Mouse (Mus musculus): ENCODE measurements around the gene Cbx6. TPM values are rescaled to one million over a fixed set of nuclear protein-coding genes. Genes with fewer than 3 reads are reported as not detected.

The Cbx6 gene
- polyA plus RNA-seq, 1 experiment from 2014 or later = 60.8 TPM

GRCm38 (mm10) chr15:79858979-79859378 lies 24.5 kb upstream of the Cbx6 start:
- ATAC-seq (ENCODE audit: low FRiP score, low read depth) = no peak
- Histone ChIP-seq H3K27ac (replicated peaks) (no peak overlapping the region), H3K4me3 (no peak overlapping the region), H3K9me3 (no peaks in the 10 kb centered on the region), H3K27me3 (no peaks in the 10 kb centered on the region), H3K4me1 (replicated peaks) (no peaks in the 10 kb centered on the region), H3K9ac (no peak overlapping the region), H3K4me2 (no peak overlapping the region), H3K36me3 (no peaks in the 10 kb centered on the region)
- 94% methylated on average over 5 of the region's 5 CpGs for WGBS

GRCm38 (mm10) chr15:79850143-79850542 lies 15.7 kb upstream of the Cbx6 start:
- no peak overlapping the region for H3K27ac ChIP-seq (replicated peaks)
- peaks cover 4% of the 10 kb centered on the region for H3K4me1 ChIP-seq (replicated peaks)
- no peak overlapping the region for H3K4me3 ChIP-seq
- H3K9me3 ChIP-seq = no peaks in the 10 kb centered on the region
- WGBS = 93% methylated on average over 2 of the region's 2 CpGs
- no peak for ATAC-seq (ENCODE audit: low FRiP score, low read depth)
- no peaks in the 10 kb centered on the region for H3K27me3 ChIP-seq
- no peak overlapping the region for H3K9ac ChIP-seq
- no peaks in the 10 kb centered on the region for H3K36me3 ChIP-seq
- no peak overlapping the region for H3K4me2 ChIP-seq

DNA sequence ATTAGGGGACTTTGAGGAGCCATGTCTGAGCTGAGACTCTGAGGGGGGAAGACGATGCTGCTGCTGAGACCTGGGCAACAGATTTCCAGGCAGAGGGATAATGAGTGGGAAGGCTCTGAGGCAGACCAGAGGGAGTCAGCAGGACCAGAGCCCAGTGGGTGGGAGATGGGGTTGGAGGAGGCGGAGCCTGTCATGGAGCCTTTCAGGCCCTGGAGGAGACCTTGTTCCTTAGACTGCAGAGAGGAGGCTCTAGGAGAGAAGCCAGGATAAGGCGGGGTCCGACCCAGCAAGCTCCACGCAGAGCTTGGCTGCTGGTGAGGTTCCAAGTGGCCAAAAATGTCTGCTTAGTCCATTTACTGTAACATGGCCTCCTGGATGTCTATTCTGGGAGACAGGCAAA lies 12.6 kb upstream of the Cbx6 start:
- WGBS = 29% methylated on average over 5 of the region's 5 CpGs
- Histone ChIP-seq H3K4me2 (no peak overlapping the region), H3K27ac (replicated peaks) (no peak overlapping the region), H3K4me3 (no peak overlapping the region), H3K27me3 (no peaks in the 10 kb centered on the region), H3K9me3 (no peaks in the 10 kb centered on the region), H3K36me3 (no peaks in the 10 kb centered on the region), H3K9ac (no peak overlapping the region), H3K4me1 (replicated peaks) (peaks cover 4% of the 10 kb centered on the region)
- no peak for ATAC-seq (ENCODE audit: low FRiP score, low read depth)

- H3K4me2 ChIP-seq = no peak overlapping the region
- no peaks in the 10 kb centered on the region for H3K9me3 ChIP-seq
- no peaks in the 10 kb centered on the region for H3K27me3 ChIP-seq
- H3K4me1 ChIP-seq (replicated peaks) = peaks cover 4% of the 10 kb centered on the region
- H3K4me3 ChIP-seq = no peak overlapping the region
- WGBS = 54% methylated on average over 4 of the region's 4 CpGs
- no peak overlapping the region for H3K9ac ChIP-seq
- H3K27ac ChIP-seq (replicated peaks) = no peak overlapping the region
- no peaks in the 10 kb centered on the region for H3K36me3 ChIP-seq
- no peak for ATAC-seq (ENCODE audit: low FRiP score, low read depth)
Measured at GRCm38 (mm10) chr15:79845986-79846385, 11.5 kb upstream of the Cbx6 start.

GRCm38 (mm10) chr15:79842985-79843384 lies 8.5 kb upstream of the Cbx6 start:
- H3K4me3 ChIP-seq = no peak overlapping the region
- 92% methylated on average over 3 of the region's 3 CpGs for WGBS
- H3K36me3 ChIP-seq = no peaks in the 10 kb centered on the region
- no peak overlapping the region for H3K9ac ChIP-seq
- no peak for ATAC-seq (ENCODE audit: low FRiP score, low read depth)
- H3K27ac ChIP-seq (replicated peaks) = no peak overlapping the region
- H3K9me3 ChIP-seq = no peaks in the 10 kb centered on the region
- peaks cover 4% of the 10 kb centered on the region for H3K4me1 ChIP-seq (replicated peaks)
- H3K4me2 ChIP-seq = no peak overlapping the region
- no peaks in the 10 kb centered on the region for H3K27me3 ChIP-seq

DNA sequence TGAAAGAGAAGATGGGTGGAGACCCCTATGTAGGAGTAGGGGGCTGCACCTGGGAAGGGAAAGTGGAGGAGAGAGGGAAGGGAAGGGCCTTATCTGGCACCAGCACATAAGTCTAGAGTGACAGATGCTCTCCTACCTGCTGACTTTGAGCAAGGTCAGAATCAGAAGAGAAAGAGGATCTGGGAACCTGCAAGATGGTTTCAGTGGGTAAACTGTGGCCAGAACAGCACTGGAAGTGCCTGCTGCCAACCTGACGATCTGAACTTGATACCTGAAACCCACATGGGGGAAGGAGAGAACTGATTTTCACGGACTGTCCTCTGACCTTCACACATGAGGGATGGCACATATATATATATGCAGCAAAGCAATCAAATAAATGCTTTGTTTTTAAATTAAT lies 5.8 kb upstream of the Cbx6 start:
- H3K4me1 ChIP-seq (replicated peaks) = peaks cover 6% of the 10 kb centered on the region
- no peaks in the 10 kb centered on the region for H3K36me3 ChIP-seq
- no peaks in the 10 kb centered on the region for H3K9me3 ChIP-seq
- no peaks in the 10 kb centered on the region for H3K27me3 ChIP-seq
- no peak overlapping the region for H3K9ac ChIP-seq
- H3K4me3 ChIP-seq = no peak overlapping the region
- no peak for ATAC-seq (ENCODE audit: low FRiP score, low read depth)
- 77% methylated on average over 2 of the region's 2 CpGs for WGBS
- no peak overlapping the region for H3K4me2 ChIP-seq
- no peak overlapping the region for H3K27ac ChIP-seq (replicated peaks)

DNA sequence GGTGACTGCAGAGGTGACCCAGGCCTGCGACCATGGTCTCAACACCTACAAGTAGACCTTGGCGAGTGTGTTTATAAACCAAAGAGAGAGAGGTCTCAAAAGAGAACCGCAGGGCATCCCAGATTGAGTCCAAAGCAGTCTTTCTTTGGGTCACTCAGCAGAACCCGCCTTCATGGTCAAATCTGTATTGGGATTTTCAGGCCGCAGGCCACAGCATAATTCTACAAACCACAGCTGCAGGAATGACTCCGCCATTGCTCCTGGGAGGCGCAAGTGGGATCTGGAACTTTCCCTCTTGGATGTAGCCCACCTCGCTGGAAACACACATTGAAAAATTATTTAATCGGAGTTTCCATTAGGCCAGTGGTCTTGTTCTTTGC lies 383 bp upstream of the Cbx6 start:
- ATAC-seq (ENCODE audit: low FRiP score, low read depth) = no peak
- Histone ChIP-seq H3K4me1 (replicated peaks) (peaks cover 45% of the 10 kb centered on the region), H3K9me3 (no peaks in the 10 kb centered on the region), H3K4me2 (peak overlapping the region; percentile 97), H3K27ac (replicated peaks) (peak overlapping the region; percentile 99), H3K9ac (peak overlapping the region; percentile 49), H3K36me3 (0 out of 2 replicates have a peak, but pooled peaks cover 4% of the 10 kb centered on the region), H3K4me3 (peak overlapping the region; percentile 91), H3K27me3 (no peaks in the 10 kb centered on the region)
- WGBS = 37% methylated on average over 9 of the region's 9 CpGs

GRCm38 (mm10) chr15:79833251-79834050 lies 1.0 kb downstream of the Cbx6 start:
- 0 out of 2 replicates have a peak, but pooled peaks have one; percentile 14 for ATAC-seq (ENCODE audit: low FRiP score, low read depth)
- Histone ChIP-seq H3K4me3 (peak overlapping the region; percentile 91), H3K9ac (peak overlapping the region; percentile 91), H3K27ac (replicated peaks) (peak overlapping the region; percentile 99), H3K4me1 (replicated peaks) (peaks cover 57% of the 10 kb centered on the region), H3K27me3 (no peaks in the 10 kb centered on the region), H3K4me2 (peak overlapping the region; percentile 97), H3K9me3 (no peaks in the 10 kb centered on the region), H3K36me3 (peaks cover 7% of the 10 kb centered on the region; the same call in 1 of the 2 replicates)
- WGBS = under 1% methylated on average over 40 of the region's 41 CpGs

DNA sequence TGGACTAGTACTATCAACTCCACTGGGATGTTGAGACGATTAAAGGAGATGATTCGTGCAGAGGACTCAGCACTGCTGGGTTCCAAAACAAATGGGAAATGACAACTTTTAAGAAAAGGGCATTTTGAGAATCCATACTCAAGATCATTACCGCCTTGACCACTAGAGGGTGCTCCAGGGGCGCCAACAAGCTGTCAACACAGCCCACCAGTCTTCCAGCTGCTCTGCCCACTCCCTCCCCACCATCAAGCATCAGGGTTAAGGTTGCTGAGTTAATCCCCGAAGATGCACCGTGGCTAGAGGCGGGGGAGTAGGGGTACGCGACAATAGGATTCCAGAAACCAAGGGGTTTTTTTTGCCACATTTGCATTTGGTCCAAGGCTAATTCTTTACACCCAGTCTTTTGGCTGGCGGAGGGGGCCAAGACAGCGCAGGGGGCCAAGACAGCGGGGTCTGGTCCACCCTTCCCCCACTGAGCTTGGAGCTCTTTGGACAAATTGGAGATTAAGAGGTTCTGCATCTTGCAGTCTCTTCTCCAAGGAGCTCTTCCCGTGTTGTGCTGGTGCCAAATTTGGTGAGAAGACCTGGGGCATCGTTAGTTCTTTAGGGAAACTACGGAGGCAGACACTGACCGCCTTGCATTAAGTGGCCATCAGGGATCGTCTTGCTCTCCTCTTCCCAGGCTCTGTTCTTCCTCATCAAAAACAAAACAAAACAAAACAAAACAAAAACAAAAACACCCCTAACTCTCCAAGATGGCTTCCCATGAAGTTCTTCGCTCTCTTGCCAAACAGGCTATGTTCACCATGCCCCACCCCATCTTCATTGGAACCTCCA lies 2.2 kb downstream of the Cbx6 start:
- ATAC-seq (ENCODE audit: low FRiP score, low read depth) = no peak
- H3K4me1 ChIP-seq (replicated peaks) = peaks cover 69% of the 10 kb centered on the region
- 17% methylated on average over 18 of the region's 18 CpGs for WGBS

DNA sequence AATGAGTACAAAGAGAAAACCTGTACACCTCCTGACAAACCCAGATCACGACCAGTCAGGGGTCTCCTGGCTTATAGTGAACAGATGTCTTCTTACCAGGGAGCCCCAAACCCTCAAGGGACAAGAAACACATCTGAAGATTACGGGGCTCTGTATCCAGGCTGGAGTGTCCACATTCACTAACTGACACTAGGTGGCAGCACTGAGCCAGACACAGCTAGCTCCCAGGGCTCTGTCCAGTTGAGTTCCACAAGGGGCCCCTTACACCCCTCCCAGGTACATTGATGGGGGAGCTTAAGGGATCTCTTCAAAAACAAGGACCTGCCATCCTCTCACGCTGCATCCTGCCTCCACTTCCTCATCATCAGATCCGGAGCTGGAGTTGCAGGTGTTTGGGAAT lies 4.1 kb downstream of the Cbx6 start:
- Histone ChIP-seq H3K4me2 (no peak overlapping the region), H3K4me1 (replicated peaks) (peaks cover 81% of the 10 kb centered on the region), H3K9ac (no peak overlapping the region), H3K27ac (replicated peaks) (no peak overlapping the region), H3K9me3 (no peaks in the 10 kb centered on the region), H3K4me3 (no peak overlapping the region), H3K27me3 (no peaks in the 10 kb centered on the region), H3K36me3 (peaks cover 7% of the 10 kb centered on the region; the same call in 1 of the 2 replicates)
- 5% methylated on average over 4 of the region's 4 CpGs for WGBS
- no peak for ATAC-seq (ENCODE audit: low FRiP score, low read depth)

More for the DNA sequence above, 2.2 kb downstream of the Cbx6 start:
- H3K9ac ChIP-seq = peak overlapping the region; percentile 91
- peaks cover 7% of the 10 kb centered on the region; the same call in 1 of the 2 replicates for H3K36me3 ChIP-seq
- H3K9me3 ChIP-seq = no peaks in the 10 kb centered on the region
- H3K4me2 ChIP-seq = peak overlapping the region; percentile 97
- H3K27ac ChIP-seq (replicated peaks) = peak overlapping the region; percentile 99
- peak overlapping the region; percentile 91 for H3K4me3 ChIP-seq
- no peaks in the 10 kb centered on the region for H3K27me3 ChIP-seq

- no peaks in the 10 kb centered on the region for H3K27me3 ChIP-seq
- no peak for ATAC-seq (ENCODE audit: low FRiP score, low read depth)
- peaks cover 7% of the 10 kb centered on the region; the same call in 1 of the 2 replicates for H3K36me3 ChIP-seq
- H3K9ac ChIP-seq = no peak overlapping the region
- no peaks in the 10 kb centered on the region for H3K9me3 ChIP-seq
- WGBS = 60% methylated on average over 5 of the region's 5 CpGs
- H3K4me1 ChIP-seq (replicated peaks) = peaks cover 82% of the 10 kb centered on the region
- H3K27ac ChIP-seq (replicated peaks) = no peak overlapping the region
- no peak overlapping the region for H3K4me2 ChIP-seq
- no peak overlapping the region for H3K4me3 ChIP-seq
Measured at GRCm38 (mm10) chr15:79829431-79829830, 5.1 kb downstream of the Cbx6 start.

Measured in hindbrain, embryonic 15.5 days (tissue).